Mouse (Mus musculus): ENCODE data around the gene Colec11. TPM values are rescaled to one million over a fixed set of nuclear protein-coding genes. Genes with fewer than 3 reads are reported as not detected.

Gene Colec11
- polyA plus RNA-seq (2015; fragmentation: Nextera tagmentation; extraction: Ambion mirVana): 1.4 and 1.6 TPM in 2 replicates

DNA sequence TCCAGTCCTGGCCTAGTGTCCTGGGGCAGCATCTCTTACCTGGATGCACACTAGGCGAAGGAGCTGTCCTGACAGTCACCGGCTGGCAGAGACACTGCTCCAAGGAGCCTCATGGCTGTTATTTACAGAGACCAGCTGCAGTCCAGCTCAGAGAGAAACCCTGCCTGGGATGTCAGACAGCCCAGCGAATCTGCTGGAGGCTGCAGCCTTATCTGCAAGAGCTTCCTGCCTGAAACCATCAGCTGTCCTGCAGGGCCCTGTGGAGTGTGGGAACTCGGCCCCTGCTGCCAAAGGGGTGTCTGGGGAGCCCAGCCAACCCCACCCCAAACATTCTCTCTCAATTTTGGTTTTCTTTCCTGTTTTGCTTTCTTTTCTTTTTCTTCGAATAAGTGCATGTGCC lies at the start of gene Colec11:
TSS of gene Colec11 (minus strand) at position 183 of the 400 bp plus-strand sequence.
- Histone ChIP-seq H3K9me3 (ENCODE audit: control insufficient read depth, low read length) (no peaks in the 10 kb centered on the region), H3K9ac (ENCODE audit: low read depth, low read length) (no peak within 1 kb of the TSS), H3K36me3 (ENCODE audit: control insufficient read depth, insufficient read depth, low read length) (peaks cover 3% of the 10 kb centered on the region), H3K27ac (ENCODE audit: low read depth, low read length) (no peak within 1 kb of the TSS), H3K4me1 (ENCODE audit: control insufficient read depth, insufficient read depth, low read depth, low read length) (no peaks in the 10 kb centered on the region; the same call in 1 of the 2 replicates), H3K4me3 (ENCODE audit: low read length) (no peak within 1 kb of the TSS), H3K27me3 (replicated peaks; ENCODE audit: control insufficient read depth, insufficient read depth, low read length) (no peaks in the 10 kb centered on the region), H3K4me2 (ENCODE audit: low read length) (no peak within 1 kb of the TSS)
- 59% methylated on average over 5 of the region's 5 CpGs for WGBS
- no peak for ATAC-seq

DNA sequence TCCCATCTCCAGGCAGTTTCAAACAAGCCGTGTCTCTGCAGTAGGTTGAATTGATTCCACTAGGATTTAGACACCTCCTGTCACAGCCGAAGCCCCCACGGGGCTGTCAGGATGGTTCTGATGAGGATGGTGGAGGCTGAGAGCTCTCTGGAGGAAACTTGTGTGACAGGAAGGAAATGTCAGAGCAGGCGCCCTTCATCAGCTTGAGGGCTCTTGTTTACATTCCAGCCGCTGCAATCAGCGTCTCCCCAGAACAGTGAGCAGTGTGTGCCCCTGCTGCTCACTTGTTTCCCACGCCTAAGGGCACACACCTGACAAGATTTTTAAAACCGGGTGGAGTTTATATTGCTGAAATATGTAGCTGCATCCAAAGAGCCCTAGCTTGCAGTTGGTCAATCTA lies 44.1 kb upstream of the Colec11 start:
- Histone ChIP-seq H3K36me3 (ENCODE audit: control insufficient read depth, insufficient read depth, low read length) (no peaks in the 10 kb centered on the region), H3K4me1 (ENCODE audit: control insufficient read depth, insufficient read depth, low read depth, low read length) (no peaks in the 10 kb centered on the region), H3K4me2 (ENCODE audit: low read length) (no peak overlapping the region), H3K9me3 (ENCODE audit: control insufficient read depth, low read length) (no peaks in the 10 kb centered on the region), H3K9ac (ENCODE audit: low read depth, low read length) (no peak overlapping the region), H3K27me3 (replicated peaks; ENCODE audit: control insufficient read depth, insufficient read depth, low read length) (no peaks in the 10 kb centered on the region), H3K27ac (ENCODE audit: low read depth, low read length) (no peak overlapping the region), H3K4me3 (ENCODE audit: low read length) (no peak overlapping the region)
- 51% methylated on average over 8 of the region's 8 CpGs for WGBS
- no peak for ATAC-seq

DNA sequence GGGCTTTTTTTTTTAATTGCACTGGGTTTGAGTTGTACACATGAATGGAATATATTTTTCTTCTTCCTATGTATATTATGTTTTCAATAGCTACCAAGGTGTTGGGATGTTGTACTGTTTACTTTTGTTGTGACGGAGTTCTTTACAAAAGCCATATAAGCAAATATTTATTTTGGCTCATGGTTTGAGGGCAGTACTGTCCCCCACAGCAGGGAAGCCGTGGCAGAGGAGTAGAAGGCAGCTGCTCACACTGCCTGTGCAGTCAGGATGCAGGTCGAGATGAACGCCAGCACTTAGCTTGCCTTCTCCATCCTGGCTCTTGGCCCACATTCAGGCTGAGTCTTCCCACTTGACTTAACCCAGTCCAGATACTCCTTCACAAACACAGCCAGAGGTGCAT lies 43.6 kb upstream of the Colec11 start:
- H3K9ac ChIP-seq (ENCODE audit: low read depth, low read length): no peak overlapping the region
- H3K36me3 ChIP-seq (ENCODE audit: control insufficient read depth, insufficient read depth, low read length): no peaks in the 10 kb centered on the region
- H3K9me3 ChIP-seq (ENCODE audit: control insufficient read depth, low read length): no peaks in the 10 kb centered on the region
- ATAC-seq: no peak
- 60% methylated on average over 4 of the region's 4 CpGs for WGBS
- no peaks in the 10 kb centered on the region for H3K4me1 ChIP-seq (ENCODE audit: control insufficient read depth, insufficient read depth, low read depth, low read length)
- H3K4me2 ChIP-seq (ENCODE audit: low read length): no peak overlapping the region
- no peak overlapping the region for H3K4me3 ChIP-seq (ENCODE audit: low read length)
- no peak overlapping the region for H3K27ac ChIP-seq (ENCODE audit: low read depth, low read length)
- no peaks in the 10 kb centered on the region for H3K27me3 ChIP-seq (replicated peaks; ENCODE audit: control insufficient read depth, insufficient read depth, low read length)

DNA sequence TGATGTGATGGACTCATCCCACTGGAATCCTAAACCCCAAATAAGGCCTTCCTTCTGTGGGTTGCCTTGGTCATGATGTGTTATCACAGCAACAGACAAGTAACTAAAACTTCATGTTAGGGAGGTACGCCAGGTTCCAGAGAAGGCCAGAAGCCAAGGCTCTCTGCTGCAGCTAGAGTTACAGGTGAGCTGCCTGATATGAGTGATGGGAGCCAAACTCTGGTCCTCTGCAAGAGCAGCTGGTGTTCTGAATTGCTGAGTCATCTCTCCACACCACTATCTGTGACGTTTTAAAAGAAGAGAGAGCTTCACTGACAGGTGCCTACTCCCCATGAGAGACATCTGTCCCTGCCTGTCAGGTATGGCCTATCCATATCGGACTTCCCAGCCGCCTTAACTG lies 39.5 kb upstream of the Colec11 start:
- Histone ChIP-seq H3K36me3 (ENCODE audit: control insufficient read depth, insufficient read depth, low read length) (peaks cover 21% of the 10 kb centered on the region), H3K4me1 (ENCODE audit: control insufficient read depth, insufficient read depth, low read depth, low read length) (no peaks in the 10 kb centered on the region), H3K4me3 (ENCODE audit: low read length) (no peak overlapping the region), H3K4me2 (ENCODE audit: low read length) (no peak overlapping the region), H3K9me3 (ENCODE audit: control insufficient read depth, low read length) (no peaks in the 10 kb centered on the region), H3K27ac (ENCODE audit: low read depth, low read length) (no peak overlapping the region), H3K9ac (ENCODE audit: low read depth, low read length) (no peak overlapping the region), H3K27me3 (replicated peaks; ENCODE audit: control insufficient read depth, insufficient read depth, low read length) (no peaks in the 10 kb centered on the region)
- ATAC-seq: no peak
- 89% methylated on average over 4 of the region's 4 CpGs for WGBS

DNA sequence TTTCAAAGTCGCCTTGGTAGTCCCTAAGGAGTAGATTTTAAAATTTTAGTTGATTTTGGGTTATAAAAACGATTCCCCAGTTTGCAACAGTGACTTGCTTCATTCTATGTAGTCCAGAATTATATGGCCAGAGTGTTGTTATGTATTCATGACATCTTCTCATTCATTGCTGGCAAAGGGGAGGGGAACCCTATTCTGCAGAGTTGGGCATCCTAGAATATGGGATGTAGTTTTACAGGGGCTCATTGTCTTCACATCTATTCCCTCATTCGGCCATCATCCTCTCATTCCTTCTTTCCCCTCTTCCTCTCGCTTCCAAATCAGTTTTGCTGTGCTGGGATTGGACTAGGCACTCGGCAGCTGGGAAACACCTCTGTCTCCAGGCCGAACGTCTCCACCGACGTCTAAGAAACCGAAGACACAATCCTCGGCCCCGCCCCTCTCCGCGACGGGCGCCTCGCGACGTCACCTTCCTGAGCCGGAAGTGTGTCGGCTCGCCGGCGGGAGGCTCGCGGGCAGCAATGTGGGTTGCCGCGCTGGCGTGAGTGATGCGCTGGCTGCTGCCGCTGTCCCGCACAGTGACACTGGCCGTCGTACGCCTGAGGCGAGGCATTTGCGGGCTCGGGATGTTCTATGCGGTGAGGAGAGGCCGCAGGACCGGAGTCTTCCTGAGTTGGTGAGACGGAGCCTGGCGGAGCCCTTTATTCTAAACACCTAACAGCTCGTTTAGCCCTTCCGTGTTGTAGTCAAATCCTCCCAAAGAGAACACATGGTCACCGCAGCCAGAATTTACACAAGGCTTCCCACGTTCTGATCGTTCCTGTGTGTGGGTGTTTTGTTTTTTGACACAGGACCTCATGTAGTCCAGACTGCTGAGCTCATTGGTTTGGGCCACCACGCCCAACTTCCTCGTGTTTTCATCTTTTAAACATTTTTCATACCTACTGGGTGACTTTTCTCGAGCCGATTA lies 26.2 kb upstream of the Colec11 start, which contains the start of gene Rnaseh1:
TSS of gene Rnaseh1 (plus strand) at position 462 of the 970 bp plus-strand sequence.
- Histone ChIP-seq H3K27me3 (replicated peaks; ENCODE audit: control insufficient read depth, insufficient read depth, low read length) (no peaks in the 10 kb centered on the region), H3K9me3 (ENCODE audit: control insufficient read depth, low read length) (no peaks in the 10 kb centered on the region), H3K4me3 (ENCODE audit: low read length) (peak within 1 kb of the TSS; percentile 83), H3K4me2 (ENCODE audit: low read length) (peak within 1 kb of the TSS; percentile 90), H3K4me1 (ENCODE audit: control insufficient read depth, insufficient read depth, low read depth, low read length) (peaks cover 5% of the 10 kb centered on the region), H3K27ac (ENCODE audit: low read depth, low read length) (peak within 1 kb of the TSS; percentile 79), H3K36me3 (ENCODE audit: control insufficient read depth, insufficient read depth, low read length) (peaks cover 5% of the 10 kb centered on the region; the same call in 1 of the 2 replicates), H3K9ac (ENCODE audit: low read depth, low read length) (peak within 1 kb of the TSS; percentile 78)
- ATAC-seq: peak; percentile 97
- 2% methylated on average over 52 of the region's 52 CpGs for WGBS

DNA sequence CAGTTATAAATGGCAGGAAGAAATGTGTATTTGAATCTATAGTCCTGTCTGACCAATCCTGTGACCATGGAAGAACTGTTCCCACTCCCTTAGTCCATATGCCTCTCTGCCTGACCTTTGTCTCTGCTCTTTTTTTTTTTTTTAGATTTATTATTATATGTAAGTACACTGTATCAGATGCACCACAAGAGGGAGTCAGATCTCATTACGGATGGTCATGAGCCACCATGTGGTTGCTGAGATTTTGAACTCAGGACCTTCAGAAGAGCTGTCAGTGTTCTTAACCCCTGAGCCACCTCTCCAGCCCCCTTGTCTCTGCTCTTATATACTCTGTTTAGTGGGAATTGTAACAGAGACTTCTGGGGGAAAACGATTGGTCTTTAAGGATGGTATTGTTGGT lies 15.6 kb upstream of the Colec11 start:
- WGBS: 72% methylated on average over 2 of the region's 2 CpGs
- H3K27ac ChIP-seq (ENCODE audit: low read depth, low read length): no peak overlapping the region
- no peaks in the 10 kb centered on the region for H3K27me3 ChIP-seq (replicated peaks; ENCODE audit: control insufficient read depth, insufficient read depth, low read length)
- no peak overlapping the region for H3K9ac ChIP-seq (ENCODE audit: low read depth, low read length)
- H3K4me2 ChIP-seq (ENCODE audit: low read length): no peak overlapping the region
- peaks cover 11% of the 10 kb centered on the region for H3K4me1 ChIP-seq (ENCODE audit: control insufficient read depth, insufficient read depth, low read depth, low read length)
- no peak overlapping the region for H3K4me3 ChIP-seq (ENCODE audit: low read length)
- ATAC-seq: no peak
- no peaks in the 10 kb centered on the region for H3K9me3 ChIP-seq (ENCODE audit: control insufficient read depth, low read length)
- no peaks in the 10 kb centered on the region for H3K36me3 ChIP-seq (ENCODE audit: control insufficient read depth, insufficient read depth, low read length)

DNA sequence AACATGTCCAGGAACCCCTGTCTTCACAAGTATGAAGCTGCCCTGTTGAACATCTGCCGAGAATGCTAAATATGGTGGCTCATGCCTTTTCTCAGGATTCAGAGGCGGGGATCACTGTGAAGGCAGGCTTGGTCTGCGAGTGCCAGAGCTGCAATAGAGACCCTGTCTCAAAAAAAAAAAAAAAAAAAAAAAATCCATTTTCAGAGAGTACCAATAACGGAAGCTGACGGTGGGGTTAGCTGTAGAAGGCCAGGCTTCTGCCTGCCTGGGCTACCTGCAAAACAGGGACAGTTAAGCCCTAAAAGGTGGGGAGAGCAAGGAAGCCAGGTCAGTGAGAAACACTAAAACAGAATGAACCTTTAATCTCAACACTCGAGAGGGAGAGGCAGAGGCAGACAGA lies 13.4 kb upstream of the Colec11 start:
- Histone ChIP-seq H3K27ac (ENCODE audit: low read depth, low read length) (no peak overlapping the region), H3K4me2 (ENCODE audit: low read length) (peak overlapping the region; percentile 63), H3K4me1 (ENCODE audit: control insufficient read depth, insufficient read depth, low read depth, low read length) (peaks cover 16% of the 10 kb centered on the region), H3K36me3 (ENCODE audit: control insufficient read depth, insufficient read depth, low read length) (peaks cover 17% of the 10 kb centered on the region), H3K9ac (ENCODE audit: low read depth, low read length) (no peak overlapping the region), H3K4me3 (ENCODE audit: low read length) (peak overlapping the region; percentile 62), H3K27me3 (replicated peaks; ENCODE audit: control insufficient read depth, insufficient read depth, low read length) (no peaks in the 10 kb centered on the region), H3K9me3 (ENCODE audit: control insufficient read depth, low read length) (no peaks in the 10 kb centered on the region)
- ATAC-seq: no peak; the same call in 1 of the 2 replicates
- 89% methylated on average over 6 of the region's 6 CpGs for WGBS

DNA sequence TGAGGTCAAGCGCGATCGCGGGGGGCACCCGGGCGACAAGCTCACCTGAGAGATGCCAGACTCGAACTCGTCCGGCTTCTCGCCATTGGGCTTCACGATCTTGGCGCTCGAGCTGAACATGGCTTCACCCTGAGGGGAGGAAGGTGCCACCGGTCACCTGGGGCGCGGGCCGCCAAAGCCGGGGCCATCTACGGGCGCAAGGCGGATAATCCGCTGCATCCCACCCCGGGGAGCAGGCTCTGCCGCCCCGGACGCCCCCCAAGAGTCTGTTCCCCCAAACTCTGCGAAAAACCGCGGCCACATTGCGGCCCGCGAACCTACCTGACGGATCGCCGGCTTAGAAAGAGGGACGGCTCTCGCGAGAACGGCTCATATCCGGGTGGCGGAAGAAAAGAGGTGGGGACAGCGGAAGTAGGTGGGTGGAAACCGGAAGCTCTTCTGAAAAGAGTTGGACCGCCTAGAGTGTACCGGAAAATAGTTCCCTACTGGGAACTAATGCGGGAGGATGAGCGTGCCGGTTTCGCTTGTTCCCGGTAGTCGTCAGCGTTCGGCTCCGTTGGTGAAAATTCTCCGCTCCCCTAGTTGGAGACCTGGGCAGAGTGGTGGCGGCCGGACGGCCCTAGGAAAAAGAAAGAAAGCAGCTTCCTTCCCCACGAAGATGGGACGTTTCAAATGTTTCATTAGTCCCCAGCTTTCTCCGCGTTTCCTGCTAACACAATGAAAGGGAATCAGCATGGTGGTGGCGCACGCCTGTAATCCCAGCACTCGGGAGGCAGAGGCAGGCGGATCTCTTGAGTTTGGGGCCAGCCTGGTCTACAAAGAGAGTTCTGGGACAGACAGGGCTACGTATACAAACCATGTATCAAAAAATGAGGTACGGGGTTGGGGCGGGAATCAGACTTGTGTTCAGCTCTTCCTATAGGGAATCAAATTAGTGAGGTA lies 12.6 kb upstream of the Colec11 start, which contains the start of gene Rps7:
TSS of gene Rps7 (minus strand) at position 419 of the 942 bp plus-strand sequence.
- Histone ChIP-seq H3K9me3 (ENCODE audit: control insufficient read depth, low read length) (no peaks in the 10 kb centered on the region), H3K4me2 (ENCODE audit: low read length) (peak within 1 kb of the TSS; percentile 80), H3K27ac (ENCODE audit: low read depth, low read length) (peak within 1 kb of the TSS; percentile 83), H3K9ac (ENCODE audit: low read depth, low read length) (peak within 1 kb of the TSS; percentile 83), H3K27me3 (replicated peaks; ENCODE audit: control insufficient read depth, insufficient read depth, low read length) (no peaks in the 10 kb centered on the region), H3K36me3 (ENCODE audit: control insufficient read depth, insufficient read depth, low read length) (peaks cover 20% of the 10 kb centered on the region), H3K4me1 (ENCODE audit: control insufficient read depth, insufficient read depth, low read depth, low read length) (peaks cover 16% of the 10 kb centered on the region), H3K4me3 (ENCODE audit: low read length) (peak within 1 kb of the TSS; percentile 62)
- WGBS: 6% methylated on average over 66 of the region's 69 CpGs
- ATAC-seq: peak; percentile 97

All from hindbrain, embryonic 16.5 days (tissue).